Mouse (Mus musculus): ENCODE measurements around the gene Chmp1a. TPM values are rescaled to one million over a fixed set of nuclear protein-coding genes. Genes with fewer than 3 reads are reported as not detected.
A peak's percentile ranks its signal among the peaks of the same experiment; 100 is the strongest.

Gene Chmp1a
- total and polyA plus RNA-seq, 2 experiments from 2014 or later, result 94.3 to 131 TPM

DNA sequence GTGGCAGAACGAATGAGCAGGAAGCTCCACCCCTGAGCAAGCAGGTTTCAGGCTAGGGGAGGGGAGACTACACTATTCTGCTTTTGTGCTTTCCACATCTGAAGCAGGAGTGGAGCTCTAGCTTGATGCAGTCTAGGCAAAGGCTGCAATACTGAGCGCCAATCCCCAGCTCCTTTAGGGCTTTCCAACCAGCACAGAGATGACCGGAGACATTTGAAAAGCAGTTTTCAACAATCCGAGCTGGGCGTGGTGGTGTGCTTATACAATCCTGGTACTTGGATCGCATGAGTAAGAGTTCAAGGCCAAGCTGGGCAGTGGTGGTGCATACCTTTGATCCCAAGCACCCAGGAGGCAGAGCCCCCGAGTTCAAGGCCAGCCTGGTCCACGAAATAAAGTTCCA lies 20.7 kb downstream of the Chmp1a start:
- 55% methylated on average over 7 of the region's 8 CpGs for WGBS
- Histone ChIP-seq H3K4me2 (ENCODE audit: low read depth, low read length) (no peak overlapping the region), H3K4me1 (ENCODE audit: control insufficient read depth, insufficient read depth) (no peaks in the 10 kb centered on the region), H3K27ac (ENCODE audit: low read depth) (no peak overlapping the region), H3K36me3 (replicated peaks; ENCODE audit: control insufficient read depth, insufficient read depth, low read length) (no peaks in the 10 kb centered on the region), H3K9me3 (replicated peaks; ENCODE audit: control insufficient read depth, low read length) (no peaks in the 10 kb centered on the region), H3K9ac (replicated peaks; ENCODE audit: low read depth, low read length) (no peak overlapping the region), H3K4me3 (ENCODE audit: low read depth, low read length) (no peak overlapping the region), H3K27me3 (ENCODE audit: control insufficient read depth, insufficient read depth, low read length) (no peaks in the 10 kb centered on the region)
- DNase-seq (ENCODE audit: low spot score) (no peak), ATAC-seq (ENCODE audit: insufficient read depth, low read depth) (no peak)
- TF ChIP-seq CTCF (IDR thresholded peaks at IDR 0.05; ENCODE audit: low read depth) (no peak), EP300 (IDR thresholded peaks at IDR 0.05; ENCODE audit: low read depth) (no peak)

DNA sequence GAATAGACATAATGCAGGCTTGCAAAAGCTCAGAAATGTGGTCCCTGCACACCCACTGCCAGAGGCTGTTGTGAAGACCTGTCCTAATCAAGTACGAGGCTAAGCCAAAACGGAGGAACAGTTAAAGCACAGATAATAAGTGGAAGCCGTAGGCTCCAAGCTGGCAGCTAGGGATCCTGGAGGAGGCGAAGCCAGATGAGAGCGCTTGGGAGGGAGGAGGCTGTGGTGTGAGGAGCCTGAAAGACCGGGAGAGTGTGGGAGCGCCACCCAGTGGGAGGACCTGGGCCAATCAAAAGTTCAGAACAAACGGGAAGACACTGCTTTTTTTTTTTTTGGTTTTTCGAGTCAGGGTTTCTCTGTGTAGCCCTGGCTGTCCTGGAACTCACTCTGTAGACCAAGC lies 21.9 kb downstream of the Chmp1a start:
- WGBS, result under 1% methylated on average over 9 of the region's 9 CpGs
- Histone ChIP-seq H3K4me3 (ENCODE audit: low read depth, low read length) (no peak overlapping the region), H3K9me3 (replicated peaks; ENCODE audit: control insufficient read depth, low read length) (no peaks in the 10 kb centered on the region), H3K4me1 (ENCODE audit: control insufficient read depth, insufficient read depth) (no peaks in the 10 kb centered on the region), H3K27me3 (ENCODE audit: control insufficient read depth, insufficient read depth, low read length) (no peaks in the 10 kb centered on the region), H3K36me3 (replicated peaks; ENCODE audit: control insufficient read depth, insufficient read depth, low read length) (no peaks in the 10 kb centered on the region), H3K4me2 (ENCODE audit: low read depth, low read length) (peak overlapping the region; percentile 16; the same call in 1 of the 2 replicates), H3K27ac (ENCODE audit: low read depth) (no peak overlapping the region), H3K9ac (replicated peaks; ENCODE audit: low read depth, low read length) (no peak overlapping the region)
- ATAC-seq (ENCODE audit: insufficient read depth, low read depth), result peak; percentile 71
- peak; percentile 85 for DNase-seq (ENCODE audit: low spot score)
- TF ChIP-seq CTCF (IDR thresholded peaks at IDR 0.05; ENCODE audit: low read depth), result peak; percentile 64
- no peak for TF ChIP-seq EP300 (IDR thresholded peaks at IDR 0.05; ENCODE audit: low read depth)

DNA sequence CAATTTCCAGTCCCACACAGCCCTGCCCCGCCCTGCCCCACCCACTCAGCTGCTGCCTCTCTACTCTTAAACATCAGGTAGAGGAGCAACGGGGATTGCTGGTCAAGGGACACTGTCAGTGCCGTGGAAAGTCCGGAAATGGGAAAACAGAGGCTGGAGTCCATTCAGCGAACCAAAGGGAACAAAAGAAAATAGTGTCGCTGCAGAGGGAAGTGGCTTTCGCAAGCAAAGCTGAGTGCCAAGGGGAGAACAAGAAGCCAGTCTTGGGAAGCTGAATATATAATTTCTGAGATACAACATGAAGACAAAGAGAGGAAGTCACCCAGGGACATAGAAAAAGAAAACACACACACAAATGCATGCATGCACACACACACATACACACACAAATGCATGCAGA lies 23.7 kb downstream of the Chmp1a start:
- no peak overlapping the region for H3K4me2 ChIP-seq (ENCODE audit: low read depth, low read length)
- H3K27ac ChIP-seq (ENCODE audit: low read depth), result no peak overlapping the region
- no peaks in the 10 kb centered on the region for H3K36me3 ChIP-seq (replicated peaks; ENCODE audit: control insufficient read depth, insufficient read depth, low read length)
- TF ChIP-seq EP300 (IDR thresholded peaks at IDR 0.05; ENCODE audit: low read depth) (no peak), CTCF (IDR thresholded peaks at IDR 0.05; ENCODE audit: low read depth) (no peak)
- H3K9me3 ChIP-seq (replicated peaks; ENCODE audit: control insufficient read depth, low read length), result no peaks in the 10 kb centered on the region
- H3K9ac ChIP-seq (replicated peaks; ENCODE audit: low read depth, low read length), result no peak overlapping the region
- no peaks in the 10 kb centered on the region for H3K27me3 ChIP-seq (ENCODE audit: control insufficient read depth, insufficient read depth, low read length)
- 59% methylated on average over 7 of the region's 7 CpGs for WGBS
- no peaks in the 10 kb centered on the region for H3K4me1 ChIP-seq (ENCODE audit: control insufficient read depth, insufficient read depth)
- no peak for ATAC-seq (ENCODE audit: insufficient read depth, low read depth)
- H3K4me3 ChIP-seq (ENCODE audit: low read depth, low read length), result no peak overlapping the region
- DNase-seq (ENCODE audit: low spot score), result no peak

DNA sequence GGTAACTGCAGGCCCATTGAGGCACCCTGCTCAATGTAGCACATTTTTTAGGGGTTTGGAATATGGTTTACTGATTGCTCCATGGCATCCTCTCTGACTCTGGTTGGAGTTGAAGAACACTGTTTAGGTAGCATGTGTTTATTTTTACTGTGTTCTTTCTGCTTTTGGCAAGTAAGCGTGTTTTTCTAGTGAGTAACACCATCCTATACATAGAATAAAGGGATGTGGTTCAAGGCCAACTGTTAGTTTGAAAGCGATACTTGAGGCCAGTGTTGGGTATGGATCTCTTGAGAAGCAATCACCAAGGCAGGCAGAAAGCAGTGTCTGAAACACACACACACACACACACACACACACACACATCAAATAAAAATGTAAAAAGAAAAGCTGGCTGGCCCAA lies 24.6 kb downstream of the Chmp1a start:
- Histone ChIP-seq H3K4me3 (ENCODE audit: low read depth, low read length) (no peak overlapping the region), H3K27ac (ENCODE audit: low read depth) (no peak overlapping the region), H3K4me2 (ENCODE audit: low read depth, low read length) (no peak overlapping the region), H3K9me3 (replicated peaks; ENCODE audit: control insufficient read depth, low read length) (no peaks in the 10 kb centered on the region), H3K36me3 (replicated peaks; ENCODE audit: control insufficient read depth, insufficient read depth, low read length) (no peaks in the 10 kb centered on the region), H3K27me3 (ENCODE audit: control insufficient read depth, insufficient read depth, low read length) (no peaks in the 10 kb centered on the region), H3K9ac (replicated peaks; ENCODE audit: low read depth, low read length) (no peak overlapping the region), H3K4me1 (ENCODE audit: control insufficient read depth, insufficient read depth) (no peaks in the 10 kb centered on the region)
- 78% methylated on average over 2 of the region's 2 CpGs for WGBS
- ATAC-seq (ENCODE audit: insufficient read depth, low read depth), result no peak
- no peak for DNase-seq (ENCODE audit: low spot score)
- TF ChIP-seq CTCF (IDR thresholded peaks at IDR 0.05; ENCODE audit: low read depth), result no peak
- no peak for TF ChIP-seq EP300 (IDR thresholded peaks at IDR 0.05; ENCODE audit: low read depth)

DNA sequence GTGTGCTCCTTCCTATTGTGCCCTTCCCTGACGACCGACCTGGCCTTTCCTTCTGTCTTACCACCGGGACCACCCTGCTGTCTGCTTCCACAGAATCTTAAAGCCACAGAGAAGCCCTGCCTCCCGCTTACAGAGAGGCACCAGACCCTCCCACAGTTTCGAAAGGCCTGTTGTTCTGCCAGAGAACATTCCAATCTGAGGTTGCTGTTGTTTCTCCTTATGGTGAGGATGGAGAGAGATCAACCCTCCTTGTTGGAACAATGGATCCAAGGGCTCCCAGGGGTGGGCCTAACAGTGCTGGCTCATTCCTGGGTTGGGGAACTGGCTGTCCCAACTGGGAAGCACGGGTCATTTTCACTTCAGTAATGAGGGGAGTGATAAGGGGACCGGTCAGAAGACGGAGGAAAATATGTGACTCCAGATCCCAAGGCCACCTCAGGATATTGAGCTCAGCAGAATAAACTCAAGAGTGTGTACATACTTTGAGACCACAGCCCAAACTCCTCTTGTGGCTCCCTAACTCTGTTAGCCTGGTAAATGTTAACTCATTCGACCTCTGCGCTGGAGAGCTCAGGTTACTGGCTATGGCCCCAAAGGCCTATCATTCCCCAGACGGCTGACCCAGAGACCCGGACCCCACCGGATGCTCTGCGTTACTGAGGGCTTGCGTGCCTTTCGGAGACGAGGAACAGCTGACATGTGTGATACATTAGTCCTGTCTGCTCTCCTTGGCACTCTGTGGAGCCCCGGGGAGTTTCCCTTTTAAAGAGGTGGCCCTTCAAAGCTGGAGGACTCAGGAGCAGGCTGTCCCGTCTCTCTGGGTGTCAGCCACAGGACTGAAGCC lies 26.8 kb downstream of the Chmp1a start, which contains the start of gene Dpep1:
TSS of gene Dpep1 (plus strand) at position 677 of the 844 bp plus-strand sequence.
- no peaks in the 10 kb centered on the region for H3K9me3 ChIP-seq (replicated peaks; ENCODE audit: control insufficient read depth, low read length)
- no peaks in the 10 kb centered on the region for H3K4me1 ChIP-seq (ENCODE audit: control insufficient read depth, insufficient read depth)
- no peak within 1 kb of the TSS; the same call in 1 of the 2 replicates for H3K4me3 ChIP-seq (ENCODE audit: low read depth, low read length)
- DNase-seq (ENCODE audit: low spot score), result peak; percentile 27
- no peaks in the 10 kb centered on the region for H3K27me3 ChIP-seq (ENCODE audit: control insufficient read depth, insufficient read depth, low read length)
- peak; percentile 70 for ATAC-seq (ENCODE audit: insufficient read depth, low read depth)
- WGBS, result 37% methylated on average over 19 of the region's 19 CpGs
- 0 out of 2 replicates have a peak within 1 kb of the TSS, but pooled peaks have one; percentile 2 for H3K9ac ChIP-seq (replicated peaks; ENCODE audit: low read depth, low read length)
- TF ChIP-seq EP300 (IDR thresholded peaks at IDR 0.05; ENCODE audit: low read depth) (no peak), CTCF (IDR thresholded peaks at IDR 0.05; ENCODE audit: low read depth) (no peak)
- H3K27ac ChIP-seq (ENCODE audit: low read depth), result peak within 1 kb of the TSS; percentile 73
- H3K36me3 ChIP-seq (replicated peaks; ENCODE audit: control insufficient read depth, insufficient read depth, low read length), result no peaks in the 10 kb centered on the region
- peak within 1 kb of the TSS; percentile 14; the same call in 1 of the 2 replicates for H3K4me2 ChIP-seq (ENCODE audit: low read depth, low read length)
